Mouse (Mus musculus): ENCODE results near the gene Stac.

Stac gene

GRCm38 (mm10) chr9:111608762-111609161 is 81.4 kb downstream of the Stac start:
- no peak for DNase-seq (ENCODE audit: extremely low read depth, insufficient read length, low spot score)

DNA sequence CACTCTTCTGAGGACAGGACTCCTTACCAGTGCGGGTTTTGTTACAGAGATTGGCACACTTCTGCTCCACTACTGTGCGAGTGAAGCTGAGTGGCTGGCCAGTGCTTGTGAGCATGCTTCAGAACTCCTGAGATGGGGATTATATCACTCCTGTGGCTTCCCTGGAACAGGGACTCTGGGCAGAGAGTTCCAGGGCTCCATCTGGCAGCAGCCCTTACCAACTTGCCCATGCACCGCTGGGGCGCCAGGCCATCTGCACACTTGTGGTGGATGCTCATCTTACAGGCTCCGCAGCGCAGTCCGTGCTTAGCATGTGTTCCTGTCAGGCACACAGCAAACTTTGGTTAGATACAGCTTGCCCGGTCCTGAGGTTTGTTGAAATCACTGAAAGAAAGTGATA is 83.5 kb downstream of the Stac start:
- DNase-seq (ENCODE audit: extremely low read depth, insufficient read length, low spot score), result no peak

DNA sequence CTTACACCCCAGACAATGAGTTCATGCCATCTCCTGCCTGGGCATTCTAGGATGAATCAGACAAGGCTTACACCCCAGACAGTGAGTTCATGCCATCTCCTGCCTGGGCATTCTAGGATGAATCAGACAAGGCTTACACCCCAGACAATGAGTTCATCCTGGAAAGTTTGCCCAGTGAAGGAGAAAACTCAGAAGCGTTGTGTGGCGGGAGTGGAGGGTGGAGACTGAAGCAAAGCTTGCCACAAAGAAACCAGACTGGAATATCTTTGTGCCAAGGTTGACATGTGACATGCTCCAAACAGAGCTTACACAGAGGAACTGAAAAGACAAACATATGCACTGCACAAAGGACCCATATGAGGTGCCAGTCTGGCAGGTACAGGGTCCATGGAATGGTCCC is 102.6 kb downstream of the Stac start:
- no peak for DNase-seq (ENCODE audit: extremely low read depth, insufficient read length, low spot score)

- no peak for DNase-seq (ENCODE audit: extremely low read depth, insufficient read length, low spot score)
These were observed 111.4 kb downstream of the Stac start for GRCm38 (mm10) chr9:111578784-111579183.

DNA sequence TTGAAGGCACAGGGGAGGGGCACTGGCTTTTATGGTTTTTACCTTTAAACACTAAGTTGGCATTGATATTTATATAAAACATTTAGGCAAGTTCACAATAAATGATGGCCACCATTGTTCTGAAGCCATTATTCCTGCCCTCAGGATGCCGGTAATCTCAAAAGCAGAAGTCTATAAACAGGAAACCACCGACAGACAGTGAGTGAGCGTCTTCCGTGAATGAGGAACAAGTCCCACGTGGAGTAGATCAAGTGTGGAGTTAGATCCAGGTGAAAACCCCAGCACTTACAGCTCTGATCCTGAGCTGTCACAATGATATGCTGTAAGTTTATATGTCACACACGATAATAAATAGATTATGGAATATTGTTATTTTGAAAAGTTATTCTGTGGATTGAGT is 112.7 kb downstream of the Stac start:
- DNase-seq (ENCODE audit: extremely low read depth, insufficient read length, low spot score), result no peak

GRCm38 (mm10) chr9:111575889-111576288 is 114.3 kb downstream of the Stac start:
- DNase-seq (ENCODE audit: extremely low read depth, insufficient read length, low spot score), result no peak

- DNase-seq (ENCODE audit: extremely low read depth, insufficient read length, low spot score), result no peak
These were observed 116.3 kb downstream of the Stac start for GRCm38 (mm10) chr9:111573836-111574235.

- DNase-seq (ENCODE audit: extremely low read depth, insufficient read length, low spot score), result peak; percentile 14
These were observed 118.5 kb downstream of the Stac start for GRCm38 (mm10) chr9:111571619-111572018.

GRCm38 (mm10) chr9:111564176-111564575 is 126.0 kb downstream of the Stac start:
- DNase-seq (ENCODE audit: extremely low read depth, insufficient read length, low spot score), result no peak

DNA sequence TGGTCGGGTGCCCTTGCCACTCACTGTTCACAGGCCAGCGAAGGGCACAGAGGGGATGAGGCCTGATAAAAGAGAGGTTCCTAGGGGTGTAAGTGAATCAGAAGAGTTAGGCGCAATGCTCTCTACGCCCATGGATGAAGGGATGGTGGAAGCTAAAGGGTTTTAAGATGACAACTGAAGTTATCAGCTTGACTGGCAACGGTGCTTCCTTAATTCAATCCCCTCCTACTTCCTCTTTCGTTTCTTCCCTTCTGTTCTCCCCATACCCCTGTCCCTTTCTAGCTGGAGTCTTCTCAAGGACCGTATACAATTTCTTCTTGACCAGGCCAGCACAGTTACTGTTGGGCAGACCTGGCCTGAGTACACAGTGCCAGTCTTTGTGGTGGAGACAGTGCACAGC is 126.9 kb downstream of the Stac start:
- DNase-seq (ENCODE audit: extremely low read depth, insufficient read length, low spot score), result no peak

GRCm38 (mm10) chr9:111562217-111562988 is 127.7 kb downstream of the Stac start:
- DNase-seq (ENCODE audit: extremely low read depth, insufficient read length, low spot score), result no peak

DNA sequence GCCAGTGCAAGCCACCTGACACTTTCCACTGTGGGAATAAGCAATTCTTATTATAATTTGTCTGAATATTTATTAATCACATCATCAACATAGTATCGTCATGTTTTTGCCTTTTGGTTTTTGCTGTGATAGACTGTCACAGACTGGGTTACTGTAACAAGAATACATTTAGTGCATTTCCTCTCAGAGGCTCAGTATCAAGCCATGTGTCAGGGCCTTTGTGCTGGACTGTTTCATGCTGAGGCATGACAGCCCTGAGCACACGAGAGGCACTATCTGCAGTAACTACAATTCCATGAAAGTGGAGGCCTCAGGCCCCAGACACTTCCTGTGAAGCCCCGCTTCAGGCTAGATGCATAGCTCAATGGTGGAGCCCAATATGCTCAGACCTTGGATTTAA is 133.4 kb downstream of the Stac start:
- no peak for DNase-seq (ENCODE audit: extremely low read depth, insufficient read length, low spot score)

- no peak for DNase-seq (ENCODE audit: extremely low read depth, insufficient read length, low spot score)
These were observed 137.3 kb downstream of the Stac start for GRCm38 (mm10) chr9:111552865-111553264.

DNA sequence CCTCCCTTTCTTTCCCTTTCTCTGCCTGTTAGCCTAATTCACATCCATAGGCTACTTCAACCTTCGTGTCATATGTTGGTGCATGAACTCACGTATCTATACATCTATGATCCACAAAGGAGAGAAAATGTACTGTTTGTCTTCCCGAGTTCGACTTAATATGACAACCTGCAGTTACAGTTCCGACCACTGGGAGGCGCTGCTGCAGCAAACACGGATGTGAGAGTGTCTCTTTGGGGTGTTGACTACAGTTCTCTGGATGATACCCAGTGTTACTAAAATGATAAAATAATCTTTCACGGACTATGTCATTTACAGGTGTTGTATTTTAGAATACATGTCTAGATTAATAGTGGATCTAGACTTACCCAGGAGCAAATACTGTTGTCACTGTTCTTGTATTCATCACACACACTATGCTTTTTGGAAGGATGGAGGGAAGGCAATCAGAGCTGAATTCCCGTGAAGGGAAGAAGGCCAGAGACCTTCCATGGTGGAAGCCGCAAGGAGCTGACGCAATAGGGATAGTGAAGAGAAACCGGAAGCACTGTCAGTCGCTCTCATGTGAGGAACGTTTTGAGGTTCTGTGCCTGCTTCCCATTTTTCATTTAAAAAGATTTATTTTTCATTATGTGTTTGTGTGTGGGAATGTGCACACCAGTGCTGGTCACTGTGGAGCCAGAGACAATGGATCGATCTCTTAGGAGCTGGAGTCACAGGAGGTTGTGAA is 138.5 kb downstream of the Stac start:
- no peak for DNase-seq (ENCODE audit: extremely low read depth, insufficient read length, low spot score)

- DNase-seq (ENCODE audit: extremely low read depth, insufficient read length, low spot score), result no peak
These were observed 139.2 kb downstream of the Stac start for GRCm38 (mm10) chr9:111550963-111551321.

- DNase-seq (ENCODE audit: extremely low read depth, insufficient read length, low spot score), result no peak
These were observed 139.7 kb downstream of the Stac start for GRCm38 (mm10) chr9:111550281-111550962.

DNA sequence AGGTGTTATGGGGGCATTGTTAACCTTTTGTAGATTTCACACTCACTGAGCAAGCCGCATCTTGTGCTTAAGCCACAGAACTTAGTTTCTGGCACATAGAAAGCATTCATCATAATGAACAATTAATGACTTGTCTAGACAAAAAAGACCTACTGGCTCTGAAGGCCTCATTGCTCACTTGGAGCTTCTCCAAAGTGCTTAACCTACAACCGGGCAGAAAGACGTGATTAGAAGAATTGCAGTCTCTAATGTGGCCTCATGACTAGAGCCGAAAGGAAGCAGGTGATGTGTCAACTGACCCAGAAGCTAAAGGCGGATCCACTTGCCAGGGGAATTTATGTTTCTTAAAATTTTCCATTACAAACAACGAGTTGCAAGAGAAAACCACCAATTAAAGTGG is 147.5 kb downstream of the Stac start:
- DNase-seq (ENCODE audit: extremely low read depth, insufficient read length, low spot score), result no peak

- DNase-seq (ENCODE audit: extremely low read depth, insufficient read length, low spot score), result no peak
These were observed 154.6 kb downstream of the Stac start for GRCm38 (mm10) chr9:111535445-111536064.

- DNase-seq (ENCODE audit: extremely low read depth, insufficient read length, low spot score), result no peak
These were observed 155.3 kb downstream of the Stac start for GRCm38 (mm10) chr9:111534744-111535423.

DNA sequence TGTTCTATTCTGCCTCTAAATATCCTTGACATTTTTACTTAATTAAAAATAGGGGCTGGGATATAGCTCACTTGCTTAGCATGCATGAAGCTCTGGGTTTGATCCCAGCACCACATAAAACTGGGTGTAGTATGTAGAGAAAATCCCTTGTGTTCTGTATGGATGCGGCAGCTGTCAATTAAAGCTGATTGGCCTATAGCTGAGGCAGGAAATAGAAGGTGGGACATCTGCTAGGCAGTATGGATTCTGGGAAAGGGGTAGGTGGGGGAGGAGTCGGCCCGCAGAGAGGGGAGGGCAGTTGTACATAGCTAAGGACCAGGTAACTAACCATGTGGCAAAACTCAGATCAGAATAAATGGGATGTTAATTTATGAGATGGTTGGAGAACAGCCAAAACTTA is 166.3 kb downstream of the Stac start:
- peak; percentile 42 for DNase-seq (ENCODE audit: extremely low read depth, insufficient read length, low spot score)

DNA sequence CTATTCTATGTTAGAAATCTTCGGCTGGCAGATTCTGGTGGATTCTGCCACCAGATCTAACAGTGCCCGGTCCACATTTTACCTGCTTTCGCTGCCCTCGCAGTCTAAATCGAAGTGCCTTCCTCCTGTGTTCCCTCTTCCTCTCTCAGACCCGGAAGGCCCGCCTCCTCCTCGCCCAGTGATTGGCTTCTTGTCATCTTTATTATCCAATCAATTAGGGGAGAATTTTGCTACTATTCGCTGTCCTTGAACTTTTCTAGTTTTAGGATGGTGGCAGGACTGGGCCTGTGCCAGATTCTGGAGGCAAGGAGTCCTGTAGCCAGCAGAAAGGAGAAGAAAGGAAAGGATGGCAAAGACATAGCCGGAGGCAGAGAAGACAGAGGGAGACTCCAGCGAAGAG is 167.0 kb downstream of the Stac start:
- peak; percentile 71 for DNase-seq (ENCODE audit: extremely low read depth, insufficient read length, low spot score)

Data from 3134 (cell line).